Mouse (Mus musculus): ENCODE data around the gene Slco1b2.

DNA sequence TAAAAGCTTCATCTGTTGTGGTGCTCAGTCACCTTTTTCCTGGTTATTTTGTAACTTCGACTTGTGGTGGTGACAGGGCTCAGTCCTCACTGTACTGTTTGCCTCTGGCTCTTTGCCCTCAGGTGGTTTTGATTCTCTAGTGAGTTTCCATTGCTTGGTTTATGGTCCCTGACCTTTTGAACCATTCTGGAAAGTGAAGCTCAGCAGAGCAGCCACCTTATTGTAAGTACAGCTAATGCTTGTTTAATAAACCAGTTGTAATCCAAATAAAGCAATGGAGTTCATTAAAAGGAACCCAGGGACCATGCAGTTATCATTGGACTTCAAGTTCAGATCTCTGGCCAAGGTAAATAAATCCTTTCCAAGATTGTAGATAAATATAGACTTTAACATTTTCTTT, 11.3 kb downstream of the Slco1b2 start:
- TF ChIP-seq CTCF (IDR thresholded peaks at IDR 0.05; ENCODE audit: extremely low read depth, insufficient read depth, low read length) (no peak), POLR2A (IDR thresholded peaks at IDR 0.05; ENCODE audit: extremely low read depth, insufficient read depth, low read length) (no peak)
